Mouse (Mus musculus): ENCODE results near the gene Kirrel3. TPM values are rescaled to one million over a fixed set of nuclear protein-coding genes. Genes with fewer than 3 reads are reported as not detected.

The Kirrel3 gene
- total RNA-seq, 2 experiments from 2014 or later: 0.88 to 1.6 TPM

DNA sequence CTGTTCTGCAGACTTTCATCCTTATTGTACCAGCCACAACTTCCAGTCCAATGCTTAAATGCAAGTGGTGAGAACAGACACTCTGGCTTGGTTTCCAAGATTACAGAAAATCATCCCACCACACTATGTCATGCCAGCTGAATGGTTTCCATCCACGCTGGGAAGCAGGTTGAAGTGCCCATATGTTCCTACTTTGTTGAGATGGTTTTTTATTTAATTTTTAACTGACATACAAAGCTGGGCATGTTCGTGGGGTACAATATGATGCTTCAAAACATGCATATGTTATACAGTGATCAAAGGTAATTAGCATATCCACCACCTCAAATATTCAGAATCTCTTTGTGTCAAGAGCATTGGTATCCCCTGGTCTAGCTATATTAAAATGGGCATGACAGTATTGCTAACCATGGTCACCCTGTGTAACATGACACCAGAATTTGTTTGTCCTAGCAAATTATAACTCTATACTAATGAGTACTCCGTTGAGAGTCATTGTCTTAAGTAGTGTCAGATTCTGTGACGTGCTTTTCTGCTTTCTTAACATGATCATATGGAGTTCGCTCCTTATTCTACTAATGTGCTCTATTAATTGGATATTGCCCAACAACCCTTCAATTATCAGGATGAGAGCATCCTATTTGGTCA lies 472.6 kb downstream of the Kirrel3 start:
- DNase-seq: no peak

DNA sequence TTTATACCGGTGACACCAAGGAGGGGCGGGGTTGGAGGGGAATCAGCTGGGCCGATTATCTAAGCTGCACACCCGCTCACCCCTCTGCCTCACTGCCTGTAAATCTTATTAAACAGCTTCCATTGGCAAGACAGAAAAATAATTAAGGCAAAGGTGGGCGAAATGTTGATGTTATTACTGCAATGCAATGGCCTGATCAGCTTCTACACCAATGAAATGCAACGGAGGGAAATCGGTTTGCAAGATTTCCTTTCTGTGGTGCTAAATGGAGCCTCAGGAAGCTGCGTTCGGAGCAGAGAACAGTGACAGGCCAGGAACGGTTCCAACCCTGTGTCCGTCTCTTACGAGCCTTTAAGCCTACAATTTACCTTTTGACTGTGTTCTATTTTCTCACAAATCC lies 475.0 kb downstream of the Kirrel3 start:
- no peak for DNase-seq

DNA sequence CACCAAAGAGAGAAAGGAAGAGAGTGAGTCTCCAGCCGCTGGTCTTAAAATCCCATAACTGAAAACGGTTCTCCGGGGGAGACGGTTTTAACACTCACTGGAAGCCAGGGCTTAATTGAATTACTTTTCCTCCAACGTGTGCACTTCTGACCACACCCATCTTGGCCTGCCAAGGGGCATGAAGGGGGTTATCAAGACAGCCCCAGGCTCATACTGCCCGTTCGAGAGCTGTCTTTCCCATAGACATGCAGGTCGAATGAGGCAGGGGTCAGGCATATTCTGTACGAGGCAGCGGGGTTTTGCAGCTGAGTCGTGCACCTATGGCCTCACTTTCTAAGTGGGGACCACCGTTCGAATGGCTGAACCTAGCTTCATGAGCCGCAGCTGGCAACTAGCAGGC lies 475.5 kb downstream of the Kirrel3 start:
- no peak for DNase-seq

DNA sequence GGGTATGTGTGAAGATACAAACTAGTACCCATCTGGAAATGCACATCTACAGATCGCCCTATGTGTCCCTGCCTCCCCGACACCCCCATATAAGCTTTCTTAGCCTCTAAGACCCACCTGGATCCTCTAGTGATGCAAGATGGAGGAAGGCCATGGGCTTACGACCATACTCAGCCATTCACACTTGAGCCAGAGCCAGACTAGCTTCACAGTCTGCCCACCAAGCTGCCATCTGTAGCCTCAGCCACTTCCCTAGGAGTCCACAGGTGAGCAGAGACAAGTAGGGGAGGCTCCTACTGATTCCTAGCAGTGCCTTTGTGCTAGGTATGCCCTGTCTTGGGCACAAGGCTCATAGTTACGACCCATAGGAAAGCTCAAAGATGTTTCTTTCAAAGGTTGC lies 476.6 kb downstream of the Kirrel3 start:
- DNase-seq: no peak

DNA sequence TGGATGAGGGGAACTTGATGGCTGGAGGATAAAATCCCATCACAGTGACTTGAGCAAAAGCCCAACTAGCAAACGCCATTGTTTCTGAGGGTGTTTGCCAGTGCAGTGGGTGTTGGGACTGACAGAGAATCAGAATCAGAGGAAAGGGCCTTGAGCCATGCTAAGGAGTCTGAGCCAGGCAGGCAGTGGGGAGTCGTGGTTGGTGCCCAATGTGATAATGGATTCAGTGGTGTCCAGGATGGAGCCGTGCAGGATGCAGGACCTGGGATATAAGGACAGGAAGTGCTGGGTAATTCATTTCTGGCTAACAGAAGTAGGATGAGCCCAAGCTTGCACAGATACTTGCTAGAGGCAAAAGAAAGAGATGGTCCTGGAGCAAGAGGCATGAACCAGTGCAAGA lies 477.9 kb downstream of the Kirrel3 start:
- no peak for DNase-seq

DNA sequence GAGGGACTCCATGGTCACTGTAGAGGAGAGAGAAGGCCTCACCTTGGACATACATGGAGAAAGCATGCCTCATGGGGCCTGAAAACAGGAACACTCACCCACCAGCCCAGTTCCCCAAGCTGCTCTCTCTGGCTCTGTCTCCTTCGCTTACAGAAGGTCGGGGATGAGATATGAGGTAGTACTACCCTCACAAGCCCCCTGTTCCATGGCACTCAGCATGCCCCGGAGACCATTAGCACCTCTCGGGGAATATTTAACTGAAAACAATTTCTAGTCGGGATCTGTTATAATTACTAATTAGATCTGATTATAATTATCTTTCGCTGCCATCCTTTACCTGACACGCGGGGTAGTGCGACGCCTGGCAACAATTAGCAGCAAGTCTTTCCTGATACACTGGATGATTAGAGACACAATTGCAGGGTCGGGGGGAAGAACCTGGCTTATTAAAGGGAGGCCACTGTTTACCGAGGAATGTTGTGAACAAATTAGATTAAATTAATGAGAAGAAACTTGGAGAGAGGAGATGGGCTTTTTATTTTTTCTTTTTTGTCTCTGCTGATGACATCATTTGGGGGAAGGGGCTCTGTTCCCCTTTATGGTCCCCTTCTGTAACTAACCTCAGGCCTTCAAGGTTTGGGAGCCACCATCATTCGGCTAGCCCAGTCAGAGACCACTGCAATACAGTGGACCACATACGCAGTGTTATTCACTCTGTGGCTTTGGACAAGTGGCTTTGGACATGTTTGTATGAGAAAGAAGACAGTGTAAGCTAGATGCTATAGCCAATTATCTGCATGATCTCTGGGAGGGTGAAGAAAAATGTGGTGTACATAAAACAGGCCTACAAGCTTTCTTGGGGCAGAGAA lies 478.7 kb downstream of the Kirrel3 start:
- no peak for DNase-seq

DNA sequence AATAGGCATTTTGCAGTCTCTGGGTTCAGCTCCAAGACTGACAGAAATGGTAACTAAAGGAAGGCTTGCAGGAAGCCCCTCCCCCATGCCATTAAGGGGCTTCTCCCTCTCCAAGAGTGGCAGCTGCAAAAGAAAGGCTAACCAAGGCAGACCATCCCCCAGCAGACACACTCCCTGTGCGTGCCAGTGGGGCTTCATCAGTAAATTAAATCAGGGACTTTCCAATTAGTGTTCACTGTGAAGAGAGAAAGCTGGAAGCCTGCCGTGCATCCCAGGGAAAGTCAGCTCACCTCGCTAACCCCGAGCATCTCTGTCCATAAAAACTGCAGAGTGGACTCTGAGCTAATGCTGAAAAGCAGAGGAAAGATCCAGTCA lies 479.3 kb downstream of the Kirrel3 start:
- no peak for DNase-seq

DNA sequence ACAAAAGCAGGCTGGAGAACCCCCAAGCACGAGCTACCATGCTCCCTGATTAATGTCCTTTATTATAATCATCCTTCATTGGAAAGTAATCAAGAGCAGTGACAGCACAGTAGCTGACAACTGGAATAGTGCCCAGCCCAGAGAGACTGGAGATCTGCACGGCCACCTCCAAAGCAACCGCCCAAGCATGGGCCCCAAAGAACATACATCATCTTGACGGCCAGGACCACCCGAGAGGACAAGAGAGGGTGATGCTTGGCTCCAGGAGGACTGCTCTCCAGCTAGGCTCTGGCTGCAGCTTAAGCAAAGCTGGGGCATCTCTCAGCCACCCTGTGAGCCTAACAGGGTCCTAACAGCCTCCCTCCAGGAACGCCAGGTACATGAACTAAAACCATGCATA lies 482.1 kb downstream of the Kirrel3 start:
- DNase-seq: no peak

DNA sequence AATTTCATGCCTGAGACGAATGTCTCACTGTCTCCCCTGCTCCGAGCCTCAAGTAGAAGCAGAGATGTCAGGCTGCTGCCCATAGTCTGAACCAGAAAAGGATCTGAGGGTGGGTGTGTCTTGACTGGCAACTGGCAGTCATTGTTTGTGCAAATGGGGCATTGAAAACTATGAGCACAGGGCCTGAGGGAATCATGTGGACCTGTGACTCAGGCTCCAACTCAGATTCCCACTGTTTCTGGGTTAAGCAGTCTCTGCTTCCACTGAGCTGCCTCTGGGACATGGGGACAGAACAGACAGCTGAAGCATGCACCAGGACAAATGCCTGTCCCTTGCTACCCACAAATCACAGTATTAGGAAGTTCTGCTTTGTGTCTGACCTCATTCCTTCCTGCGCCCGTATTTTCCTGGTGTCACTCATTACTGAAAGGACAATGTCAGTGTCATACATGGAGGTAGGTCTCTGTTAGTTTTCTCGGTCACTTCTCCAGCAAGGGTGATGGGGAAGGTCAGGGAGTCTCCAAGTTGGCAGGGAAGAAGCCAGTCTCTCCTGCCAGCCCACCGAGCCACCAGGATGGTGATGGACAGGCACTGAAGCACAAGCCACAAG lies 484.3 kb downstream of the Kirrel3 start:
- no peak for DNase-seq

DNA sequence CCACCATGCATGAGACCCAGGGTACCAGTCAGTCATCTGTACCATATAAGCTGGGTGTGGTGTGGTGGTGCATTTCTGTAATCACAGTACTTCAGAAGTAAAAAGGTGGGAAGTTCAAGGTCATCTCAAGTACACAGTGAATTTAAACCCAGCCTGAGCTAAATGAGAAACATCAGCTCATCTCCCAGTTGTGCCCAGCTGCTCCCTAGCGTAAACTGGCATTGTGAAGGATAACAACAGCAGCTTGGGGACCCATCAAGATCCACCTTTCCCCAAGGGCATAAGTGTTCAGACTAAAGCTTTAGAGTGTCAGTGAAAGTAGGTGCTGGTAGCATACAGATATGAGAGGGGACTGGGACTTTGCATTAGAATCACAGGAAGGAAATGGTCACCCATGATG lies 488.6 kb downstream of the Kirrel3 start:
- DNase-seq: no peak

DNA sequence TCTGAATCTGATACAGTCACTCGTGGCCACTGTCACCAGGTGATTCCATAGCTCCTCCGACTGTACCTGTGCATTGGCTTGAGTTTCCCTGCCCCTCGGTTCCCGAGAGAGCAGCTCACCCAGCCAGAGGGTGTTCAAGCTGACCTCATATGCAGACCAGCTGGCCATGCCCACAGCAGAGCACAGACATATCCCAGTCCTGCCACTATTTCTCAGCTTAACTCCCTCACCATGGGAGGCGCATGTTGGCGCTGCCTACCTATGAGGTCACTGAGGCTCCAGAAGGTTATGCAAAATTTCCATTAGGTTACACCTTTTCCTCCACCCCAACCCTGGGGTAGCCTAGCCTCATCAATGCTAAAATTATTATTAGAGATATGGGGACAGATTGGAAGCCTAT lies 489.6 kb downstream of the Kirrel3 start:
- DNase-seq: no peak

DNA sequence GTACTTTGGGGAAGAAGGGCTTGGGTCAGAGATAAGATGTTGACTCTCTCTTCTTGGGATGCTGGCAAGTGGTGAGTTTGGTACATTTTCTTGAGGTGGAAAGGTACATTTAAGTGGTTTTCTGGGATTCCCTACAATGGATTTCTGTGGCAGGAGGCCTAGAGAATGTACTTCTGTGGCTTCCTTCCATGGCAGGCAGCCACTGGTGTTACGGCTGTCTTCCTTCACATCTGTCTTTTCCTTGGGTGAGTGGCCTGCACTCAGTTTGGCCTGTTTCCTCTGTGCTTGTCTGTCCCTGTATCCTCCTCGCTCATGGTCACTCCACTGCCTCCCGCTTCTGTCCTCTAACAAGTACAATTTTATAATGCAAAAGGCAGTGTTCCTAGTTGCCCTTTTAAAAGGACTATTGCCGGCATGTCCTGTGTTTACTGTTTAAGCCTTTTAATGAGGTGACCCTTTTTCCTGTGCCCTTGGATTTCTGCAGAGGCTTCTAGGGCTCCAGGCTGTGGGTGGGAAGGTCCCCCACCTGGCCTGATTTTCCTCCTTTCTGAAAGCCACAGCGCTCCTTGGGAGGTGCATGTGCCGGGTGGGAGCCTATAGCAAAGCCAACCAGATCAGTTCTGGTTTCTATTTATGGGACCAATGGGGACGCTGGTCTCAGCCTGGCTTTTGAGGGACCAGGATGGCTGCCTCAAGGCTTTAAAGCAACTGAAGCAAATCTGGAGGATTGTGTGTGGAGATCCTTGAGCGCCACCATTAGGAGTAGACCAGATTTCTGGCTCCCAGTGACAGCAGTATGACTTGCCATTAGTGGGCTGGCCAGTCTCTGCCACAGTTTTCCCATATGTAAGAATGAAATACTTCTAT lies 491.1 kb downstream of the Kirrel3 start:
- peak; percentile 19 for DNase-seq

DNA sequence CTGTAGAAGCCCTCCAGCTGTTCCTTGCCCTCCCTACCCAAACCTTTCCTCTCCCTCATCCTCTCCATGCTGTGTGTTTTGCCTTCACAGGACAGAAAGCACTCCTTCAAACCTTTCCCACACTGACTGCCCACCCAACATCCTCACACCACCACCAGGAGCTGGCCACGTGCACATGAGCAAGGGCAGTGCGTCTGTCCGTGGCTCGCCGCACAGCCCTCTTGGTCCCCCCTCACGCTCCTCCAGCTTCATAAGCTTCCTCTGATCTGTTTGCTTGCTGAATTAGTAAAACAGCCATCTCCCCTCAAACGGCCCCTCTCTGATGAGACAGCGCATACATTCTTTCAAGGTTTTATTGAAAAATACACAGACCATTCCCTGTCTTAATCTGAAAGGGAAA lies 492.0 kb downstream of the Kirrel3 start:
- DNase-seq: no peak

DNA sequence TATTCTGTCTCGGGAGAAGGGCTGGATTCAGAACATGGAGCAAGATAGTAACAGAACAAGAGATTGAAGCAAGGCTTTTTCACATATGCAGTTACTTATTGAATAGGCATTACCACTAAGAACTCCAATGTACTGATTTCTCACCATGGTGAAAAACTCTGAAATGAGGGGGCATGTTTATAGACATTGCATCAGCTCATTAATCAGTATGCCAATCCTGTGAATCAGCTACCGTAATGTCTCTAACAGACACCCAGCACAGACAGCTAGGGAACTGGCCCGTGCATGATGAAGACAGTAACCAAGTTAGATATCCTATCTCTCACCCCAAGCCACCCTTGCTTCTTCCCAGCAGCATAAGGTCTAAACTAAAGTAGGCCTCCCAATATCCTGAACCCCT lies 492.5 kb downstream of the Kirrel3 start:
- DNase-seq: no peak

DNA sequence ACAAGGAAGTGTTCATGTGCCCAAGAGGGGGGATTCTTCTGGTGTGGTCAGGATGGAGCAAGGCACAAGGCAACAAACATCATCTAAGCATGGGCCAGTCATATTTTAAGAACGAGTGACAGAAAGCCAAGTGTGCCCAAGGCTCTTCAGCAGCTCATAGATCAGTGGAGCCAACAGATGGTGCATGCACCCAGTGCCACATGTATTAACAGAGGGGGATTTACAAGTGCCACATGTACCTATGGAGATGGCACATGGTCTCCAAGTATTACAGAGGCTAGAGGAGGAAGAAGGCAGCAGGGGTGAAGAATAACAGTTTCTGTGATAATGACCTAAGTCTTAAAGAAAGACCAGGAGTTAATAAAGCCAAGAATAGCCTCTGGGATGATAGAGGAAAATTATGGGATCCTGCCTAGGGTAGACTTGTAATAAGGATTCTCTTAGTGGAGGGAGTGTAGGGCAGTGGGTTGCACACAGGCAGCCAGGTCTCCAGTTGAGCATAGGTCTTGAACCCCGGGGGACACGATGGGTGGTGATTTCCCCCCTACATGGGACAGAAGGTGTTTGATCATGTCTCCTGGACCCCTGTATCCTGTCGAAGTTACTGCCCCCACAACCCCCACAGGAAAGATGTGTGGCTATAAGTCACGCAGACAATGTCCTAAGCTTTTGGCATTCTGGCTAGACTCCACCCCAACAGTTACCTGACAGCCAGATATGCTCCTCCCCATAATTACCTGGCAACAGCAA lies 495.0 kb downstream of the Kirrel3 start:
- DNase-seq: no peak

DNA sequence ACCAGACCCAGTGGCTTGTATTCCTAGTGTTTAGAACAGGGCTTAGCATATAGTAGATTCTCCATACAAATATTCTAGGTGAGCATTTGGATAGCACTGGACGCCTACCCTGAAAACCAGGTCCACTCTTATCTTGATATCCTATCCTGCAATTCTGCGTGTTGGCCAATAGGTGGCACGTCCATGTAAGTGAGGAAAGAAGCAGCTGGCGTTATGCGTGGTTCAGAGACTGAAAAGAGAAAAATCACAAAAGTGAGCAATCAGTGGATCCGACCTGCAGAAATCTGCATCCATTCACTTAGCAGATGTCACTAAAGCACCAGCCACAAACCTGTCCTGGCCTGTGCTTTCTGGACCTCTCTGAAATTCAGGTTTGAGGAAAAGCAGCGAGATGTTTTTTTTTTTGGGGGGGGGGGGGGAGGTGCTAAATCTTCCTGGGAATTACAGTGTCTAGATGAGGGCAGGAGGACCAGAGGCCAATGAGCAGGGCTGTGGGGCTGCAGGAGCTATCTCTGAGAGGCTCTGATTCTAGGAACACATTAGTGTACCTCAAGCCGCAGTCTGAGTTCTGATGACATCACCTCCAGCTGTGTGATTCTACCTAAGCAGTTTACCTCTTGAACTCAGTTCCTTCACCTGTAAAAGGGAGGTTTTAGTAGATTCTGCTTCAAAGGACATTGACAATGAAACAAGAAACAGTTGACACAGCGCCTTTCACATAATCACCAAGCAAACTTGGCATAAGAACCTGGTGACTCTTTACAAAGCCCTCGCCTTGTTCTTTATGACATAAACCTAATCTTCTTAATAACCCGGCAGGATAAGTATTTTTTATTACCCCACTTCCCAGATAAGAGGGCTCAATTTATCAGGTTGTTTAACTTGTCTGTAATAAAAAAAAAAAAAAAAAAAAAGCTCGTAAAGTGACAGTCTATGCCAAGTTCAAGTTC lies 498.1 kb downstream of the Kirrel3 start:
- DNase-seq: peak; percentile 35

DNA sequence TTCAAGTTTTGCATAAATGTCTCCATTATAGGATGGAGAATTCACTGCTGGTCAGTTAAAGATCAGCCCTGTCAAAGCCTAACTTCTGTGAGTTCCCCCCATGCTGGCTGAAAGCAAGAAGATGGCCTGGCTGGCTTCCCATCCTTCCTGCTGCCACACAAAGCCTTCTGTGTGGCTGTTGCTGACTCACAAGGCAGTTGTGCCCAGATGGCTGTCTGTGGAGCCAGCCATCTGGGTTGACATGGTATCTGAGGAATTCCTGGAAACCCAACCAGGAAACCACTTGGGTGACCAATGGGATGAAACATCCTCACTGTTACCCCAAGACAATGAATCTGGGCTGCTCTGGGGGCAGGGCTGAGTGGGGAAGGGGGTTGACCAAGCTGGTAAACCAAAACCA lies 500.5 kb downstream of the Kirrel3 start:
- DNase-seq: no peak

DNA sequence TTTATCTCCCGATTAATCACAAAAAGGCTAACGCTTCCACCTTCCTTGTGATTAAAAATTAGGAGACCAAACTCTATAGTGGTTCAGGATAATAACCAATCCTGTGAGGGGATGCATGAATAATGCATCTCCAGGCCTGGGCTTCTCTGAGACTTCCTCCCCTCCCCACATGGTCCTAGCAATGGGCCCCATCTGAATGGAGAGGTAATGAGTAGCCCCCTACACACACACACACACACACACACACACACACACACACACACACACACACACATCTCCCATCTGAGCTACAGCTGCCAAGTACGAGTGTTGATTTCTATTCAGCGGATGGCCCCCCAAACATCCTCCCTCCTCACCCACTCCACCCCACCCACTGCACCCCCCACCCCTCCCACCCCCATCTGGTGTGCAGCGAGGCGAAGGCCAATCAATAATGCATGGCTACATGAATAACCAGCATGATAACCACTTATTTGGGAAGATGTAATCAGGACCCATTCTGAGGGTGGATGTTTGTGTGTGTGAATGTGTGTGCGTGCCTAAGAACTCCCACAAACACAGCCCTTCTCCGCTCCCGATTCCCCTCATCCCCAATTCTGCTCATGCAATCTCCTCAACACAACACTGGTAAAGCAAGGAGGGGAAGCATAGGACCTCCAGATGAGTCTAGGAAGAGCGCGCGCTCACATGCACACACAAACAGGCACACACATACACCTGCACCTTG lies 501.9 kb downstream of the Kirrel3 start:
- no peak for DNase-seq

DNA sequence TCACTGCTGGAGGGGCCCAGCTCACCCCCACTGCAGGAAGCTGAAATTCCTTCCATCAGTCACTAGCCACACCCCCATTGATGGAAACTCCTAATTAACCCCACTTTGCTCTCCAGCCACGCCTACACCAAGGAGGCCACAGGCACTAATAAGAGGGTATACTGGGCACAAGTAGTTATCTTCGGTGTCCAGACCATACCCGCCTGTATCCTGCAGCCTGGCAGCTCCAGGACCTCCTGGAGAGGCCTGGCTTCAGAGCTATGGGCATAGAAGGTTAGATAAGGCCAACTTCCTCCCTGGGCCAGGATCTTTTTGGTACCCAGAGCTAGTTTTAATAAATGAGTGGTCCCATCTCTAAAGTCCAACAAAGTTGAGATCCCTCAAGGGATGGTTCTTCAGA lies 503.0 kb downstream of the Kirrel3 start:
- no peak for DNase-seq

DNA sequence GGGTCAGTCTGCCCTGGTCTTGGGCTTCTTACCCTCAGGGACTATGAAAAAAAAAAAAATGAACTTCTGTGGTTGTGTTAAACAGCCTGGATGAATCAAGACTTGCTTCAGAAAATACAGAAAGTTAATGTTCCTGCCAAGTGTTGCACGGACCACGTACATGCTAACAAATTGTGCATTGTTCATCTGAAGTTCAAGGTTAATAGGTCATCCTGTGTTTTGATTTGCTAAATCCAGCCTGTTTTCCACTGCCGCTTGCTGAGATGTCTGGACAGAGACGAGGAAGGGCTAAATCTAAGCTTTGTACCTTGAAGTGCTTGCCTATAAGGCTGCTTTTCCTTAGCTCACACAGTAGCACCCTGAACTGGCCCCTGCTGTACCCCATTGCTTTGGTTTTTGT lies 506.5 kb downstream of the Kirrel3 start:
- no peak for DNase-seq
